Mouse (Mus musculus): ENCODE results near the gene Ubash3b. TPM values are rescaled to one million over a fixed set of nuclear protein-coding genes. Genes with fewer than 3 reads are reported as not detected.
A peak's percentile ranks its signal among the peaks of the same experiment; 100 is the strongest.

Ubash3b gene
- polyA plus RNA-seq, 1 experiment from 2014 or later, result 11.3 TPM

GRCm38 (mm10) chr9:40964418-40964714, 197.1 kb downstream of the Ubash3b start:
- Histone ChIP-seq H3K36me3 (no peaks in the 10 kb centered on the region), H3K4me2 (replicated peaks) (peak overlapping the region; percentile 98), H3K27ac (no peak overlapping the region), H3K9me3 (no peaks in the 10 kb centered on the region), H3K4me1 (peaks cover 11% of the 10 kb centered on the region; the same call in 1 of the 2 replicates), H3K4me3 (peak overlapping the region; percentile 53), H3K27me3 (peaks cover 32% of the 10 kb centered on the region), H3K9ac (no peak overlapping the region)
- WGBS, result 17% methylated on average over 7 of the region's 7 CpGs
- no peak for ATAC-seq (ENCODE audit: insufficient number of reproducible peaks, insufficient read depth, low FRiP score, low TSS enrichment)

- WGBS, result under 1% methylated on average over 51 of the region's 51 CpGs
- Histone ChIP-seq H3K9ac (peak within 1 kb of the TSS; percentile 57), H3K9me3 (no peaks in the 10 kb centered on the region), H3K4me3 (peak within 1 kb of the TSS; percentile 53), H3K4me1 (peaks cover 11% of the 10 kb centered on the region; the same call in 1 of the 2 replicates), H3K27me3 (peaks cover 32% of the 10 kb centered on the region), H3K27ac (no peak within 1 kb of the TSS), H3K36me3 (no peaks in the 10 kb centered on the region), H3K4me2 (replicated peaks) (peak within 1 kb of the TSS; percentile 98)
- 0 out of 2 replicates have a peak, but pooled peaks have one; percentile 56 for ATAC-seq (ENCODE audit: insufficient number of reproducible peaks, insufficient read depth, low FRiP score, low TSS enrichment)
Observed at GRCm38 (mm10) chr9:40963586-40964417, 197.7 kb downstream of the Ubash3b start, which contains the start of gene Jhy. Jhy (minus strand) TSS chr9:40964118.

- ATAC-seq (ENCODE audit: insufficient number of reproducible peaks, insufficient read depth, low FRiP score, low TSS enrichment), result no peak
- no peak overlapping the region for H3K27ac ChIP-seq
- H3K4me2 ChIP-seq (replicated peaks), result no peak overlapping the region
- H3K36me3 ChIP-seq, result no peaks in the 10 kb centered on the region
- peaks cover 11% of the 10 kb centered on the region; the same call in 1 of the 2 replicates for H3K4me1 ChIP-seq
- H3K9ac ChIP-seq, result no peak overlapping the region
- 73% methylated on average over 3 of the region's 3 CpGs for WGBS
- no peaks in the 10 kb centered on the region for H3K9me3 ChIP-seq
- no peak overlapping the region for H3K4me3 ChIP-seq
- H3K27me3 ChIP-seq, result peaks cover 31% of the 10 kb centered on the region
Observed at GRCm38 (mm10) chr9:40961401-40961800, 200.1 kb downstream of the Ubash3b start.

Other genes starting within 250 kb of the Ubash3b start
- gene Jhy, start 197.6 kb downstream of the Ubash3b start, polyA plus RNA-seq (2016; fragmentation: Nextera tagmentation; extraction: Ambion mirVana), result 0.13 and 0.48 TPM in 2 replicates
- gene Crtam, start 157.1 kb downstream of the Ubash3b start, polyA plus RNA-seq (2016; fragmentation: Nextera tagmentation; extraction: Ambion mirVana), result 0.25 and 0.29 TPM in 2 replicates

Measured in embryonic facial prominence, embryonic 12.5 days (tissue).